ENCODE assay signal across 19 mouse cellular contexts in the genomic region with DNA sequence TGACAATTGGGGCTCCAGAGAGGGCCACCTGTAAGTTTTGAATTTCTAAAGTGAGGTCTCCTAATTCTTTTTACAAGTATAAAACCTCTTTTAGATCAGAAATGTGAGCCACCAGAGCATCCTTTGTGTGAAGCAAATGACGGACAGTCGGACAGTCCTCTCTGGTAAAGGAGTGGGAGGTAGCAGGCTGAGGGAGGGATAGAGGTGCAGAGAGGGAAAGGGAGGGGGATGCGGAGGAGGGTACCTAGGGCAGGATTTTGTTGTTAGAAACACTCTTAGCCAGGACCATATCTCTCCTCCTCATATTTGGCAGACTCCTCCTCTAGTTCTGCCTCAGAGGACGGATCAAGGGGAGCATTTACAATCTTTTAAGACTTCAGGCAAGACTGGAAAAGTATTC.
DNase-seq lines count a peak whose midpoint lies in the region; ATAC-seq and TF ChIP-seq lines count a peak whose summit lies in the region.
"Had no signal": no experiment of that assay in that cellular context is flagged by ENCODE, and none has a peak within 500 bp of the region (broad histone marks: within the 10 kb centered on the region; RNA-seq: fewer than 3 reads in every experiment).

No protein-coding gene starts in this region.

- H3K27ac ChIP-seq in kidney, postnatal 0 days = no peak overlapping the region
- H3K27ac ChIP-seq in kidney, adult 2 months (ENCODE audit: insufficient read depth, low read depth, low read length) = no peak overlapping the region
- H3K27ac ChIP-seq: heart, embryonic 10.5 days; hindbrain, embryonic 15.5 days; left cerebral cortex, adult 2 months; limb, embryonic 12.5 days; liver, embryonic 14.5 days had no signal

- peak overlapping the region; percentile 33 for H3K4me2 ChIP-seq in kidney, postnatal 0 days (ENCODE audit: low read length)
- H3K4me2 ChIP-seq: hindbrain, embryonic 15.5 days; limb, embryonic 12.5 days had no signal

- TF ChIP-seq CTCF in kidney, postnatal 0 days (IDR thresholded peaks at IDR 0.05; ENCODE audit: low read depth) = no peak
- no peak for TF ChIP-seq CTCF in kidney, adult 2 months (conservative IDR thresholded peaks at IDR 0.05; ENCODE audit: insufficient read depth, insufficient read length, low read depth, low read length)

- H3K4me3 ChIP-seq in kidney, postnatal 0 days (replicated peaks; ENCODE audit: low read depth, low read length) = no peak overlapping the region
- H3K4me3 ChIP-seq in kidney, adult 2 months (ENCODE audit: insufficient read depth, low read depth, low read length) = no peak overlapping the region
- H3K4me3 ChIP-seq: erythroblast, embryonic 14.5 days; heart, embryonic 10.5 days; hindbrain, embryonic 15.5 days; left cerebral cortex, adult 2 months; limb, embryonic 12.5 days had no signal

- no peaks in the 10 kb centered on the region for H3K4me1 ChIP-seq in kidney, postnatal 0 days (replicated peaks; ENCODE audit: insufficient read depth, low read length)
- H3K4me1 ChIP-seq in kidney, adult 2 months (ENCODE audit: control insufficient read depth, insufficient read depth, low read length) = no peaks in the 10 kb centered on the region
- H3K4me1 ChIP-seq: heart, embryonic 10.5 days; hindbrain, embryonic 15.5 days; limb, embryonic 12.5 days had no signal

- no peaks in the 10 kb centered on the region for H3K36me3 ChIP-seq in kidney, postnatal 0 days (ENCODE audit: insufficient read depth, low read length)
- H3K36me3 ChIP-seq in kidney, adult 2 months (ENCODE audit: control insufficient read depth, insufficient read depth, low read length) = no peaks in the 10 kb centered on the region
- H3K36me3 ChIP-seq: heart, embryonic 10.5 days; hindbrain, embryonic 15.5 days; limb, embryonic 12.5 days had no signal

- H3K9me3 ChIP-seq in kidney, postnatal 0 days (replicated peaks; ENCODE audit: low read length) = no peaks in the 10 kb centered on the region
- H3K9me3 ChIP-seq: heart, embryonic 10.5 days; hindbrain, embryonic 15.5 days; limb, embryonic 12.5 days had no signal

- H3K27me3 ChIP-seq in kidney, postnatal 0 days (ENCODE audit: insufficient read depth, low read length) = no peaks in the 10 kb centered on the region
- no peaks in the 10 kb centered on the region for H3K27me3 ChIP-seq in kidney, adult 2 months (replicated peaks; ENCODE audit: control insufficient read depth, insufficient read depth, low read length)
- H3K27me3 ChIP-seq: hindbrain, embryonic 15.5 days; limb, embryonic 12.5 days had no signal

- H3K9ac ChIP-seq in kidney, postnatal 0 days (ENCODE audit: low read depth, low read length) = no peak overlapping the region
- H3K9ac ChIP-seq: hindbrain, embryonic 15.5 days; limb, embryonic 12.5 days; liver, embryonic 14.5 days had no signal

- ATAC-seq in frontal cortex, adult (ENCODE audit: low TSS enrichment) = peak; percentile 27; the same call in 1 of the 2 replicates
- 0 out of 2 replicates have a peak, but pooled peaks have one; percentile 52 for ATAC-seq in kidney, postnatal 0 days (replicated peaks; ENCODE audit: low FRiP score, low read depth)
- ATAC-seq: midbrain, embryonic 16.5 days had no signal

- no peak for DNase-seq in frontal cortex, postnatal 14 days (ENCODE audit: low spot score in 2 of 2)
- DNase-seq in kidney, postnatal 0 days (ENCODE audit: low spot score) = peak; percentile 8
- DNase-seq in kidney, adult 2 months = no peak
- peak; percentile 1 for DNase-seq in 3134 (ENCODE audit: extremely low read depth, insufficient read length, low spot score)
- DNase-seq in MEL-GATA-1-ER (ENCODE audit: extremely low read depth, low read depth) = peak; percentile 4
- no peak for DNase-seq in layer of hippocampus, adult 8-10 months (ENCODE audit: low spot score in 2 of 2)
- DNase-seq: cerebellum, adult 18-20 months; cerebellum, postnatal 36 days; kidney, adult 11 months; spleen, adult 18-20 months; thymus, adult 2 months had no signal

- WGBS in kidney, postnatal 0 days = 18% methylated on average over 4 of the region's 4 CpGs
- 12% methylated on average over 4 of the region's 4 CpGs for WGBS in kidney, adult 2 months

- TF ChIP-seq POLR2A in kidney, adult 2 months (IDR thresholded peaks at IDR 0.05; ENCODE audit: low read depth, low read length) = no peak

Comparison
In these comparisons a context has a peak if more than half of its experiments do, and no peak if none do; other contexts are left out.
1. DNase-seq: peak in kidney, postnatal 0 days (single experiment), 3134 (single experiment) and MEL-GATA-1-ER (single experiment); none in frontal cortex, postnatal 14 days (0 of 2), kidney, adult 2 months (single experiment) and layer of hippocampus, adult 8-10 months (0 of 2).